Mouse (Mus musculus) liver, postnatal 0 days (tissue): ENCODE measurements around the gene Letm1.

Source experiments
- CTCF ChIP-seq: sonication (generic); IDR thresholded peaks from 2 replicates; pipeline ENCODE4 v1.5.1; 2016; ENCODE audit warnings: antibody characterized with exemption, low read depth
- EP300 ChIP-seq: IDR thresholded peaks from 2 replicates; pipeline ENCODE4 v1.6.1; 2016; ENCODE audit warnings: antibody characterized with exemption, low read depth, mild to moderate bottlenecking

GRCm38 (mm10) chr5:33730516-33730915, 52.1 kb downstream of the Letm1 start:
- TF ChIP-seq EP300 (no peak), CTCF (no peak)
